Mouse (Mus musculus) heart, embryonic 15.5 days (tissue): ENCODE results near the gene Cntfr. TPM values are rescaled to one million over a fixed set of nuclear protein-coding genes. Genes with fewer than 3 reads are reported as not detected.

ENCODE experiments used
- ATAC-seq: fragments of 200-750 bp; cut with Nextera tagmentation; replicated peaks from 2 replicates; pipeline ENCODE4 v1.8.0; 2017; ENCODE audit warnings: low read depth, moderate TSS enrichment; ENCODE audit not compliant: insufficient number of reproducible peaks, insufficient read depth, low FRiP score
- H3K27ac ChIP-seq: fragments of 300-500 bp; sonication (generic); 2 replicates; pipeline ENCODE4 v1.5.1; 2015; ENCODE audit warnings: mild to moderate bottlenecking, inconsistent platforms
- H3K27me3 ChIP-seq: fragments of 300-500 bp; sonication (generic); 2 replicates; pipeline ENCODE4 v1.6.1; 2015; ENCODE audit warnings: inconsistent platforms
- H3K36me3 ChIP-seq: fragments of 300-500 bp; sonication (generic); 2 replicates; pipeline ENCODE4 v1.6.1; 2015; ENCODE audit warnings: mild to moderate bottlenecking, inconsistent platforms
- H3K4me1 ChIP-seq: fragments of 300-500 bp; sonication (generic); replicated peaks from 2 replicates; pipeline ENCODE4 v1.6.1; 2015; ENCODE audit warnings: inconsistent platforms
- H3K4me2 ChIP-seq: fragments of 300-500 bp; sonication (generic); 2 replicates; pipeline ENCODE4 v1.6.1; 2015; ENCODE audit warnings: inconsistent platforms, mild to moderate bottlenecking, moderate library complexity
- H3K4me3 ChIP-seq: fragments of 300-500 bp; sonication (generic); 2 replicates; pipeline ENCODE4 v1.5.1; 2015; ENCODE audit warnings: mild to moderate bottlenecking, inconsistent platforms
- H3K9ac ChIP-seq: fragments of 300-500 bp; sonication (generic); 2 replicates; pipeline ENCODE4 v1.6.1; 2015; ENCODE audit warnings: mild to moderate bottlenecking, inconsistent platforms
- H3K9me3 ChIP-seq: fragments of 300-500 bp; sonication (generic); replicated peaks from 2 replicates; pipeline ENCODE4 v1.6.1; 2016; ENCODE audit warnings: inconsistent platforms
- WGBS: fragments of 180-500 bp; shearing (Covaris S2); methylation state at CpG from one replicate; pipeline ENCODE4 v1.1.7; 2015; ENCODE audit warnings: mixed read lengths; 5-methylcytosine and 5-hydroxymethylcytosine counted together
- polyA plus RNA-seq: library from polyadenylated mRNA; unstranded; fragments of >200 nt; fragmentation: Nextera tagmentation; extraction: Ambion mirVana; gene quantifications from 2 replicates; pipeline ENCODE4 v1.2.1, GENCODE M21; 2015

Cntfr gene
- polyA plus RNA-seq, 1 experiment from 2014 or later: 2.0 TPM

- Histone ChIP-seq H3K9me3 (no peaks in the 10 kb centered on the region), H3K27ac (no peak overlapping the region), H3K4me3 (no peak overlapping the region), H3K4me1 (peaks cover 37% of the 10 kb centered on the region), H3K9ac (no peak overlapping the region), H3K4me2 (no peak overlapping the region), H3K36me3 (no peaks in the 10 kb centered on the region), H3K27me3 (peaks cover 3% of the 10 kb centered on the region; the same call in 1 of the 2 replicates)
- WGBS: 63% methylated on average over 6 of the region's 6 CpGs
- no peak for ATAC-seq
These were observed 66.7 kb downstream of the Cntfr start for GRCm38 (mm10) chr4:41630196-41630595.

- no peak overlapping the region for H3K27ac ChIP-seq
- H3K9ac ChIP-seq: no peak overlapping the region
- H3K27me3 ChIP-seq: peaks cover 3% of the 10 kb centered on the region; the same call in 1 of the 2 replicates
- no peaks in the 10 kb centered on the region for H3K9me3 ChIP-seq
- H3K36me3 ChIP-seq: no peaks in the 10 kb centered on the region
- H3K4me2 ChIP-seq: no peak overlapping the region
- no peak; the same call in 1 of the 2 replicates for ATAC-seq
- 21% methylated on average over 8 of the region's 8 CpGs for WGBS
- peaks cover 37% of the 10 kb centered on the region for H3K4me1 ChIP-seq
- H3K4me3 ChIP-seq: no peak overlapping the region
These were observed 68.5 kb downstream of the Cntfr start for GRCm38 (mm10) chr4:41628202-41628927.

- no peaks in the 10 kb centered on the region for H3K9me3 ChIP-seq
- H3K36me3 ChIP-seq: no peaks in the 10 kb centered on the region
- H3K4me3 ChIP-seq: no peak overlapping the region
- WGBS: 87% methylated on average over 14 of the region's 14 CpGs
- ATAC-seq: no peak
- no peak overlapping the region for H3K9ac ChIP-seq
- 0 out of 2 replicates have a peak, but pooled peaks cover 7% of the 10 kb centered on the region for H3K27me3 ChIP-seq
- no peak overlapping the region for H3K4me2 ChIP-seq
- H3K27ac ChIP-seq: no peak overlapping the region
- no peaks in the 10 kb centered on the region for H3K4me1 ChIP-seq
These were observed 74.8 kb downstream of the Cntfr start for GRCm38 (mm10) chr4:41622071-41622470.

GRCm38 (mm10) chr4:41618916-41619746 lies 77.8 kb downstream of the Cntfr start:
- Histone ChIP-seq H3K9ac (no peak overlapping the region), H3K4me3 (no peak overlapping the region), H3K4me1 (no peaks in the 10 kb centered on the region), H3K27me3 (0 out of 2 replicates have a peak, but pooled peaks cover 12% of the 10 kb centered on the region), H3K27ac (no peak overlapping the region), H3K4me2 (no peak overlapping the region), H3K36me3 (no peaks in the 10 kb centered on the region), H3K9me3 (no peaks in the 10 kb centered on the region)
- no peak for ATAC-seq
- 40% methylated on average over 12 of the region's 12 CpGs for WGBS

GRCm38 (mm10) chr4:41615661-41616599 lies 81.0 kb downstream of the Cntfr start:
- Histone ChIP-seq H3K4me1 (no peaks in the 10 kb centered on the region), H3K9ac (no peak overlapping the region), H3K4me3 (no peak overlapping the region), H3K27me3 (0 out of 2 replicates have a peak, but pooled peaks cover 12% of the 10 kb centered on the region), H3K27ac (no peak overlapping the region), H3K4me2 (no peak overlapping the region), H3K9me3 (no peaks in the 10 kb centered on the region), H3K36me3 (no peaks in the 10 kb centered on the region)
- WGBS: 50% methylated on average over 9 of the region's 9 CpGs
- ATAC-seq: no peak

GRCm38 (mm10) chr4:41614156-41614555 lies 82.7 kb downstream of the Cntfr start:
- Histone ChIP-seq H3K27ac (no peak overlapping the region), H3K9ac (no peak overlapping the region), H3K36me3 (no peaks in the 10 kb centered on the region), H3K4me3 (no peak overlapping the region), H3K4me2 (no peak overlapping the region), H3K9me3 (no peaks in the 10 kb centered on the region), H3K27me3 (peaks cover 12% of the 10 kb centered on the region; the same call in 1 of the 2 replicates), H3K4me1 (no peaks in the 10 kb centered on the region)
- ATAC-seq: no peak
- WGBS: 9% methylated on average over 7 of the region's 7 CpGs

- no peak for ATAC-seq
- Histone ChIP-seq H3K27ac (no peak overlapping the region), H3K27me3 (peaks cover 12% of the 10 kb centered on the region; the same call in 1 of the 2 replicates), H3K4me1 (no peaks in the 10 kb centered on the region), H3K9ac (no peak overlapping the region), H3K36me3 (no peaks in the 10 kb centered on the region), H3K9me3 (no peaks in the 10 kb centered on the region), H3K4me2 (no peak overlapping the region), H3K4me3 (no peak overlapping the region)
- WGBS: 40% methylated on average over 8 of the region's 8 CpGs
These were observed 84.7 kb downstream of the Cntfr start for GRCm38 (mm10) chr4:41612166-41612565.

- 38% methylated on average over 6 of the region's 6 CpGs for WGBS
- Histone ChIP-seq H3K9me3 (no peaks in the 10 kb centered on the region), H3K4me3 (no peak overlapping the region), H3K4me1 (no peaks in the 10 kb centered on the region), H3K27me3 (peaks cover 14% of the 10 kb centered on the region), H3K36me3 (no peaks in the 10 kb centered on the region), H3K9ac (no peak overlapping the region), H3K27ac (no peak overlapping the region), H3K4me2 (no peak overlapping the region)
- ATAC-seq: no peak
These were observed 86.3 kb downstream of the Cntfr start for GRCm38 (mm10) chr4:41610594-41610980.

GRCm38 (mm10) chr4:41609681-41610593 lies 87.0 kb downstream of the Cntfr start:
- Histone ChIP-seq H3K9me3 (no peaks in the 10 kb centered on the region), H3K4me3 (no peak overlapping the region), H3K9ac (no peak overlapping the region), H3K27me3 (peaks cover 12% of the 10 kb centered on the region), H3K36me3 (no peaks in the 10 kb centered on the region), H3K27ac (no peak overlapping the region), H3K4me2 (no peak overlapping the region), H3K4me1 (no peaks in the 10 kb centered on the region)
- ATAC-seq: no peak
- 73% methylated on average over 10 of the region's 10 CpGs for WGBS
